Mouse (Mus musculus) limb, embryonic 10.5 days (tissue): ENCODE data around the gene Tmem81. TPM values are rescaled to one million over a fixed set of nuclear protein-coding genes. Genes with fewer than 3 reads are reported as not detected.

Experiments used
- DNase-seq: peaks from one replicate; pipeline ENCODE4 v3.0.0-alpha.2; 2017; ENCODE audit warnings: low spot score
- H3K27ac ChIP-seq: fragments of 300-500 bp; sonication (generic); 2 replicates; pipeline ENCODE4 v1.5.1; 2016; ENCODE audit warnings: mild to moderate bottlenecking
- H3K27me3 ChIP-seq: fragments of 300-500 bp; sonication (generic); 2 replicates; pipeline ENCODE4 v1.6.1; 2016; ENCODE audit warnings: low read depth, mild to moderate bottlenecking; ENCODE audit not compliant: poor library complexity, severe bottlenecking
- H3K36me3 ChIP-seq: fragments of 300-500 bp; sonication (generic); 2 replicates; pipeline ENCODE4 v1.6.1; 2016; ENCODE audit warnings: mild to moderate bottlenecking, moderate library complexity
- H3K4me1 ChIP-seq: fragments of 300-500 bp; sonication (generic); 2 replicates; pipeline ENCODE4 v1.6.1; 2016
- H3K4me3 ChIP-seq: fragments of 300-500 bp; sonication (generic); 2 replicates; pipeline ENCODE4 v1.5.1; 2016; ENCODE audit warnings: mild to moderate bottlenecking, moderate library complexity
- H3K9me3 ChIP-seq: fragments of 300-500 bp; sonication (generic); replicated peaks from 2 replicates; pipeline ENCODE4 v1.6.1; 2016; ENCODE audit warnings: mild to moderate bottlenecking
- WGBS: fragments of 180-500 bp; shearing (Covaris S2); methylation state at CpG from one replicate; pipeline ENCODE4 v1.1.7; 2016; 5-methylcytosine and 5-hydroxymethylcytosine counted together
- polyA plus RNA-seq: library from polyadenylated mRNA; unstranded; fragments of >200 nt; fragmentation: Nextera tagmentation; extraction: Ambion mirVana; gene quantifications from 2 replicates; pipeline ENCODE4 v1.2.1, GENCODE M21; 2016

Gene Tmem81
- polyA plus RNA-seq, 1 experiment from 2014 or later = 1.5 TPM

DNA sequence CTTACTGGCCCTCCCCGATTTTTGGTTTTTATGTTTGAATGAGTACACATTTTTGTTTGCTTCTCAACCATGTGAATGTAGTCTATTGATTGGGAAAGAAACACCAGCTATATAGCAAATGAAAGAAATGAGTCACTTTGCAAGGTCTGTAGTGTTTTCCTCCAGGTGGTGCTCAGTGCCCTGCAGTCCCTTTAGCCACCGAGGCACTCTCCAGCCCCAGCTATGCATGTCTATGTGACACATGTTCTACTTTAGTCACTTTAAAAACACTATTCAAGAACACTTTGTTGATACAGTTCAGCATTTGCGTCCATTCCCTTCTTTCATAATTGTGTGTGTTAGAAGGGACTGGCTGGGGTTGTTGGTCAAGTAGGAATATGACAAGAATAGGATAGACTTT lies 22.8 kb upstream of the Tmem81 start:
- no peak overlapping the region for H3K27ac ChIP-seq
- H3K9me3 ChIP-seq = no peaks in the 10 kb centered on the region
- no peak for DNase-seq
- 90% methylated on average over 3 of the region's 3 CpGs for WGBS
- H3K36me3 ChIP-seq = peaks cover 46% of the 10 kb centered on the region
- H3K27me3 ChIP-seq = no peaks in the 10 kb centered on the region
- H3K4me1 ChIP-seq = peaks cover 5% of the 10 kb centered on the region
- no peak overlapping the region for H3K4me3 ChIP-seq

- WGBS = 93% methylated on average over 6 of the region's 6 CpGs
- Histone ChIP-seq H3K4me1 (no peaks in the 10 kb centered on the region; the same call in 1 of the 2 replicates), H3K9me3 (no peaks in the 10 kb centered on the region), H3K27ac (no peak overlapping the region), H3K27me3 (no peaks in the 10 kb centered on the region), H3K4me3 (no peak overlapping the region), H3K36me3 (peaks cover 51% of the 10 kb centered on the region)
- no peak for DNase-seq
Measured at GRCm38 (mm10) chr1:132483759-132484158, 22.3 kb upstream of the Tmem81 start.

GRCm38 (mm10) chr1:132500535-132500934 lies 5.5 kb upstream of the Tmem81 start:
- Histone ChIP-seq H3K27ac (no peak overlapping the region), H3K9me3 (no peaks in the 10 kb centered on the region), H3K36me3 (peaks cover 95% of the 10 kb centered on the region), H3K4me3 (no peak overlapping the region), H3K4me1 (no peaks in the 10 kb centered on the region), H3K27me3 (no peaks in the 10 kb centered on the region)
- 93% methylated on average over 2 of the region's 2 CpGs for WGBS
- no peak for DNase-seq

GRCm38 (mm10) chr1:132505155-132505554 lies 875 bp upstream of the Tmem81 start:
- H3K4me3 ChIP-seq = no peak overlapping the region
- no peaks in the 10 kb centered on the region for H3K27me3 ChIP-seq
- H3K4me1 ChIP-seq = no peaks in the 10 kb centered on the region
- no peak for DNase-seq
- H3K36me3 ChIP-seq = peaks cover 84% of the 10 kb centered on the region
- H3K27ac ChIP-seq = no peak overlapping the region
- 96% methylated on average over 5 of the region's 5 CpGs for WGBS
- H3K9me3 ChIP-seq = no peaks in the 10 kb centered on the region

DNA sequence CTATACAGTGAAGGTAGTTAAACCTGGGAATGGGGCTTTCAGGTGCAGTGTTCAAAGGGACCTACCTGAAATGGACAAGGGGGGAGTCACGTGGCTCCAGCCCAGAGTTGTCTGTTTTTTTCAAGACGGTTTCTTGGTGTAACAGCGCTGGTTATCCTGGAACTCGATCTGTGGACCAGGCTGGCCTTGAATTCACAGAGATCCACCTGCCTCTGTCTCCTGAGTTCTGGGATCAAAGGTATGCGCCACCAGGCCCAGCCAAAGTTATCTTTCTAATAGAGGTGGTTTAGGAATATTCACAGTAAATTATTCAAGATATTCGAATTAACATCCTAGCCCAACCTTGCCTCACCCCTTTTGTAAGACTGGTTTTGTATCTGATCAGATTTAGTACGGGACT lies 626 bp downstream of the Tmem81 start:
- Histone ChIP-seq H3K36me3 (peaks cover 69% of the 10 kb centered on the region), H3K27me3 (no peaks in the 10 kb centered on the region), H3K4me1 (peaks cover 8% of the 10 kb centered on the region), H3K4me3 (no peak overlapping the region), H3K9me3 (no peaks in the 10 kb centered on the region), H3K27ac (no peak overlapping the region)
- no peak for DNase-seq
- 92% methylated on average over 7 of the region's 7 CpGs for WGBS

- H3K27me3 ChIP-seq = peaks cover 11% of the 10 kb centered on the region; the same call in 1 of the 2 replicates
- H3K27ac ChIP-seq = no peak overlapping the region
- WGBS = 87% methylated on average over 5 of the region's 5 CpGs
- no peak overlapping the region for H3K4me3 ChIP-seq
- peaks cover 40% of the 10 kb centered on the region for H3K36me3 ChIP-seq
- no peaks in the 10 kb centered on the region for H3K9me3 ChIP-seq
- no peak for DNase-seq
- H3K4me1 ChIP-seq = peaks cover 18% of the 10 kb centered on the region
Measured at GRCm38 (mm10) chr1:132509771-132510170, 3.7 kb downstream of the Tmem81 start.

DNA sequence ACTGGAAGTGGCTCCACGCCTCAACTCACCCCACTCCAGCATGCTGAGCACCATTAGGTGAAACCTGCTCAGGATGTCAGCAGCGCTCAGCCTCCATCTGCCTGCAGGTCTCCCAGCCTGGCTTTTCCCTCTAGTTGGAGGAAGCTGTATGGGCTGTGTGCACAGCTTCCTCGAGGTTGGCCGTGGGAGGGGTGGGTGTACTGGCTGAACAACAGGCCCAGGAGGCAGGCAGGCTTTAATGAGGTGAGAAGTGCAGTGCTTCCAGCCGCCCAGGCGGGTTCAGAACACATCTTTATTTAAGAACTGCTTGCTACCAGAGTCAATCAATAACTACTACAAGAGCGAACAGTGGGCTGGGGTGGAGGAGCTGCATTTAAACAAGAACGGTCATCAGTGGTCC lies 5.5 kb downstream of the Tmem81 start:
- WGBS = 47% methylated on average over 8 of the region's 8 CpGs
- Histone ChIP-seq H3K4me3 (no peak overlapping the region), H3K4me1 (peaks cover 18% of the 10 kb centered on the region), H3K36me3 (peaks cover 22% of the 10 kb centered on the region), H3K9me3 (no peaks in the 10 kb centered on the region), H3K27ac (peak overlapping the region; percentile 42; the same call in 1 of the 2 replicates), H3K27me3 (peaks cover 11% of the 10 kb centered on the region; the same call in 1 of the 2 replicates)
- no peak for DNase-seq

- 81% methylated on average over 8 of the region's 8 CpGs for WGBS
- H3K4me3 ChIP-seq = no peak overlapping the region
- peaks cover 11% of the 10 kb centered on the region; the same call in 1 of the 2 replicates for H3K27me3 ChIP-seq
- 0 out of 2 replicates have a peak overlapping the region, but pooled peaks have one; percentile 42 for H3K27ac ChIP-seq
- H3K9me3 ChIP-seq = no peaks in the 10 kb centered on the region
- no peak for DNase-seq
- peaks cover 18% of the 10 kb centered on the region for H3K4me1 ChIP-seq
- H3K36me3 ChIP-seq = peaks cover 17% of the 10 kb centered on the region
Measured at GRCm38 (mm10) chr1:132512106-132512505, 6.1 kb downstream of the Tmem81 start.

- Histone ChIP-seq H3K9me3 (no peaks in the 10 kb centered on the region), H3K36me3 (no peaks in the 10 kb centered on the region), H3K4me1 (peaks cover 24% of the 10 kb centered on the region), H3K27ac (no peak overlapping the region), H3K27me3 (peaks cover 11% of the 10 kb centered on the region; the same call in 1 of the 2 replicates), H3K4me3 (no peak overlapping the region)
- no peak for DNase-seq
- 90% methylated on average over 12 of the region's 12 CpGs for WGBS
Measured at GRCm38 (mm10) chr1:132515339-132515738, 9.3 kb downstream of the Tmem81 start.

DNA sequence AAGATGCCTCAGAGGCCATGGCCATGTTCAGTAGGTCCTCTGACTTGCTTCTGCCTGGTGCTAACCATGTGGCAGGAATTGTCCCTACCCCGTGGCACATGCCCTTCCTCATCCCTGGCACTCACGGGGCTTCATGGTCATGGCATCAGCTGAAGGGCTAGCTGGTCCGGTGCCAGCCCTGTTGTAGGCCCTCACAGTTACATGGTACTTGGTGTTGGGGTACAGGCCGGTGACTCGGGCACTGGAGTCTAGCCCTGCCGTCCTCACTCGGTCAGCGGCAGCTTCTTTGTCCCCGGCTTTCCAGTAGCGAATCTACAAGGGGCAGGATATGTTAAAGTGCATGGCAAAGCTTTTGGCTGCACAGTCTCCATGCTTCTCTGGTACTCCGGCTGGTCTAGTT lies 10.7 kb downstream of the Tmem81 start:
- no peak overlapping the region for H3K4me3 ChIP-seq
- DNase-seq = no peak
- no peak overlapping the region for H3K27ac ChIP-seq
- 91% methylated on average over 11 of the region's 11 CpGs for WGBS
- H3K4me1 ChIP-seq = peaks cover 23% of the 10 kb centered on the region
- no peaks in the 10 kb centered on the region for H3K9me3 ChIP-seq
- peaks cover 15% of the 10 kb centered on the region for H3K27me3 ChIP-seq
- H3K36me3 ChIP-seq = no peaks in the 10 kb centered on the region

GRCm38 (mm10) chr1:132518621-132519020 lies 12.6 kb downstream of the Tmem81 start:
- Histone ChIP-seq H3K27ac (no peak overlapping the region), H3K9me3 (no peaks in the 10 kb centered on the region), H3K4me3 (no peak overlapping the region), H3K36me3 (no peaks in the 10 kb centered on the region), H3K27me3 (peaks cover 12% of the 10 kb centered on the region), H3K4me1 (peaks cover 18% of the 10 kb centered on the region)
- no peak for DNase-seq
- WGBS = 81% methylated on average over 18 of the region's 18 CpGs

DNA sequence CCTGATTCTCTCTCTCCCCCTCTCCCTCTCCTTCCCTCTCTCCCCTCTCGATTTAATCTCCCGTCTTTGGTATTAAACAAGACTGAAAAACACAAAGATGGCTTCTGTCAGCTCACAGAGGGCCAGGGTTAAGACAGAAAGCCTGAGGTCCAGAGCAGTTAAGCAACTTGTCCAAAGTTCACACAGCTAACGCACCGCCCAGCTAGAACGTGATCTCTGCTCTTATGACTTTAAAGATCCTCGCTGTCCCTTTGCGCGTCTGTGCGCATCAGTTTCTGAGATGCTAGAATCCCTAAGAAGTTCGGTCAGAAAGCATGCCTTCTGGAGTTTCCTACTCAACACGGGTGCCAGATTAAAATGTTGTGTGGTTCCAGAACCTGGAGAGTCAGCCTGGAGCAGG lies 13.7 kb downstream of the Tmem81 start:
- WGBS = 91% methylated on average over 11 of the region's 11 CpGs
- no peak overlapping the region for H3K4me3 ChIP-seq
- DNase-seq = no peak

GRCm38 (mm10) chr1:132520764-132521163 lies 14.7 kb downstream of the Tmem81 start:
- peak; percentile 51 for DNase-seq
- H3K36me3 ChIP-seq = no peaks in the 10 kb centered on the region
- H3K27me3 ChIP-seq = peaks cover 16% of the 10 kb centered on the region
- H3K9me3 ChIP-seq = no peaks in the 10 kb centered on the region
- no peak overlapping the region for H3K4me3 ChIP-seq
- peaks cover 15% of the 10 kb centered on the region for H3K4me1 ChIP-seq
- 21% methylated on average over 3 of the region's 6 CpGs for WGBS
- no peak overlapping the region for H3K27ac ChIP-seq

More for the DNA sequence above, 13.7 kb downstream of the Tmem81 start:
- Histone ChIP-seq H3K9me3 (no peaks in the 10 kb centered on the region), H3K27me3 (peaks cover 8% of the 10 kb centered on the region), H3K27ac (no peak overlapping the region), H3K36me3 (no peaks in the 10 kb centered on the region), H3K4me1 (peaks cover 15% of the 10 kb centered on the region)

DNA sequence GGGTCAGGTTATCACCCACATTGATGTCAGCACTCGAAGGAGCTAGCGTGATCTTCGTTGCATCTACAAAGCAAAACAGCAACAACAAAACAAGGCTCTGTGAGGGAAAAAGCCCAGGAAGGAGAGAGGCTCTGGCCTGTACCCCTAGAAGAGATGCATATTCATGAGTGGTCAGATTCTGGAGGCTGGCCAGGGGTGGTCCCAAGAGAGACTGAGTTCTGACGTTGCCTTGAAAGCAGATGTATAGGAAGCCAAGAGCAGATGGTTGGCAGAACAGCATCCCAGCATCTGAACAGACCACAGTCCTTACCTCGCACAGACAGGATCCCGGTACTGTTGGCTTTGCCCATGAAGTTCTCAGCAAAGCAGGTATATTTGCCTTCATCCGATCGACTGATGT lies 17.0 kb downstream of the Tmem81 start:
- H3K27me3 ChIP-seq = peaks cover 16% of the 10 kb centered on the region
- DNase-seq = no peak
- no peaks in the 10 kb centered on the region for H3K36me3 ChIP-seq
- H3K9me3 ChIP-seq = no peaks in the 10 kb centered on the region
- H3K4me1 ChIP-seq = peaks cover 29% of the 10 kb centered on the region
- H3K27ac ChIP-seq = no peak overlapping the region
- H3K4me3 ChIP-seq = no peak overlapping the region
- WGBS = 90% methylated on average over 8 of the region's 8 CpGs
